Mouse (Mus musculus): ENCODE results near the gene Nlrc5.

Gene Nlrc5

DNA sequence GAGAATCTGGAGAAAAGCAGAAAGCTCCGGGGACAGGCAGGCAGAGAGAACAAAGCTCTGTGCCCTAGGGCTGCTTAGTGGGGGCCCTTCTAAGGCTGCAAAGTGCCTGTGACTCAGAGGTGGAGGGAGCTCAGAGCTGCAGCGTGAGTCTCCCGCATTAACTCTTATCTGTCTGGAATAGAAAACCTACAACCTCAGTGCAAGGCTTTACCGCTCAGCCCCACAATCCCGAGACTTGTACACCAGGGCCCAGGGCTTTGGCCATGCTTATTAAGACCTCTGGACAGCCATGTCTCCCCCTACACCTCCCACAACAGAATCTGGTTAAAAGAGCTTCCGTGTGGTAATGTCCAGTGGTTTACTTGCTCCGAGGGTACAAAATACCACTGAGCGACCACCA is 97.8 kb downstream of the Nlrc5 start:
- no peak for DNase-seq

DNA sequence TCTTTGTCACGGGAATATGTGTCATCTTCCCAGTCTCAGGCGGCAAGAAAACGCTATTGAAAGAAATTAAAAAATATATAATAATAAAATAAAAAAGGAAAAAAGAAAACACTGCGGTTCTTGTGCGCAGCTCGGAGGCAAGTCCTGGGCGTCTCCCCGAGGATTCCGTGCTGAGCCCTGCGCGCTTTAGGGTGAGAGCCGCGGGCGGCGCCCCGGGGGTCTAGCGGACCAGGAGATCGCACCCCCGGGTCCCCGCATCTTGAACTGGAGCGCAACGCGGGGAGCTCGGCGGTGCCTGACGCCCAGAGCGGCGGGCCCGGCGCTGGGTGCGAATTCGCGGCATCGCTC is 98.3 kb downstream of the Nlrc5 start:
- DNase-seq: no peak

DNA sequence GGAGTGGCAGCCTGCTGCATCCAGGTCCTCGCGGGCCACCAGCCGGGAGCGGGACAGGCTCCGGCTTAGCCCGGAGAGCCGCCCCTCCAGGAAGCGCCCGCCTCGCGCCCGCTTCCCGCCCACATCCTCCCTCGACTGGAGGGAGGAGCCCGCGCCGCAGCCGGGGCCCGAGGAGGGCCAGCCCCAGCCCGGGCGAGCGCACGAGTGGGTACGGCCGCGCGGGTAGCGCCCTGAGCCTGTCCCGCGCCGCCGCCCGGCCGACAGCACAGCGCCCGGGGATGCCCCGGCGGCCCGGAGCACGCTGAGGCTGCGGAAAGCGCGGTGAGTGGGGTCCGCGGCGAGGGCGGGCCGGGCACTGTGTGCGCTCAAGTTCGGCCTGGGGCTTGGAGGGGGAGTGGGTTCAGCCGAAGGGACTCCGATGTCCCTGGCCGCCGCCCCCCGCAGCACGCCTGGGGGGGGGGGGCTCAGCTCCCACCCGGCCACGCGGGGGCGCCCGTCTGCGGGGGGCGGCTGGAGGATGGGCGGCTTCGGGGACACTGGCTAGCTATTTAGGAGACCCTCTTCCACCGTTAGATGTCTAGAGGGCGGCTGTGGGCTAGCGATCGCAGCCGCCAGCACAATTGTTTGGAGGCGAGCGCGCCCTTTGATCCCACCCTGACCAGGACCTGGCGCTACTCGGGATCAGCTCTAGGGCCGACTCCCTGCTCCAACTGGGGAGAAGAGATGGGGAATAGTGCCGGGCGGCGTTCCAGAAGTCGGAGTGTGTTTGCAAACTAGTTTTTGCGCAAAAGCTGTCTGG is 98.9 kb downstream of the Nlrc5 start, which contains the start of gene Cpne2:
Cpne2 (plus strand) TSS at position 118 of the 799 bp plus-strand sequence.
- peak in 1 of 2 experiments; percentile 20 for DNase-seq

DNA sequence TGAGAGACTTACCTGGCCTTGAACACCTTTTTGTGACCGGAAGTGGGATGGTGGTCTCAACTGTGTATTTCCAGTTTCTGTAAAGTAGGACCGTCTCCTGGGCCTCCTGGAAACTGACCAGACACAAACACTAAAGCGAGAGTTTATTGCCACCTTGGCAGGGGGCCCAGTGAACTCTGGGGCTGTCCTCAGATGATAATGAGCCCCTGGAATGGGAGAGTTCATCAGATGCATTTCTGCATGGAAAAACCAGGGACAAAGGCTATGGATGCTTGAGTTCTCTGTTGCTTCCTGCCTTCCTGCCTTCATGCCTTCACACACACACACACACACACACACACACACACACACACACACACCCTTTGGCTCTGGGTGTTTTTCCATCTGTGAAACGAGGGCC is 100.5 kb downstream of the Nlrc5 start:
- DNase-seq: no peak

DNA sequence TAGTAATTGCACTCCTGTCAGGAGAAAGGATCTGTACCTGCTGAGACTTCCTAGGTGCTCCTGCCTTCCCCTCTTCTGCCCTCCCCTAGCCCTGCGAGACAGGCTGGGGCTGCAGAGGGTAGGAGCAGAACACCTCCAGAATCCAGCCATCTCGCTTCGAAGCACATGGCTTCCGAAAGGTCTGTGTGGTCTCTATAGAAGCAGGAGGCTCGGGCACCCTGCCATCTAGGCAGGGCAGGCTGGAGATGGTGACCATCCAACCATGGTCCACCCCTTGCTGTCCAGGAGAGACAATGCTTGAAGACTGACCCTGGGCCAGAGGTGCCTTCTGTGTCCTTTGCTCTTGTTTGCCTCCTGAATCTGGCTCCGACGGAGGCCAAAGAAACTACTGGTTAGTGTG is 101.5 kb downstream of the Nlrc5 start:
- no peak for DNase-seq

DNA sequence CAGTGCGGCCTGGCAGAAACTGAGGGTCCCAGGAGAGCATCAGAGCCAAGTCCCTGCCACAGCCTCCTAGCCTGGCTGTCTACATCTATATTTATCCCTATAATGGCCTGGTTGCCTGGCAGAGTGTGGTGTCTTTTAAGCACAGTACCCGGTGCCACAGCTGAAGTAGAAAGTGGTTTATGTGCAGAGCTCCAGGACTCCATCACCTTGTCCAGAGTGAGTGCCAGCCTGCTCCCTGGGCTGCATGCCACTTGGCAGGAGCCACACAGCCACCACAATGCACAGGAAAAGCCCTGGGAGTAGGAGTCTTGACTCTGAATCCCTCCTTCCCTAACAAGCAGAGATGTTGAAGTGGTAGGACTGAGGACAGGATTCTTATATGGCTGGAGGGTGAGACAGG is 103.3 kb downstream of the Nlrc5 start:
- peak in 1 of 2 experiments; percentile 22 for DNase-seq

DNA sequence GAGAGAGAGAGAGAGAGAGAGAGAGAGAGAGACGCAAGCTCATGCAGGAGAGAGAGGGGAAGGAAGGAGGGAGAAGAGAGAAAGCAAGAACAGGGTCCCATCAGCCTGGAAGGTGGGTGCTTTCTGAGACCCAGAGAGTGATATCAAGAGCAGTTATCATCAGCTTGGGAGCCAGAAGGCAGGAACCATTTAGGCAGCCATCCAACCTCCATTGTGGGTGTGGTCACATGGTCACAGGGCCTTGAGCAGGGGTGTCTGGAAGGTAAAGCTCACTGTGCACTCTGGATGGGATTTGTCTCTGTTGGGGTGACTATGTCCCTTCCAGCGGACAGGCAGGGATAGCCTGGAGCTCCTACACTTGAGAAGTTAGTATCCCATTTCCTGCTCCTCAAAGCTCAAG is 105.9 kb downstream of the Nlrc5 start:
- no peak for DNase-seq

DNA sequence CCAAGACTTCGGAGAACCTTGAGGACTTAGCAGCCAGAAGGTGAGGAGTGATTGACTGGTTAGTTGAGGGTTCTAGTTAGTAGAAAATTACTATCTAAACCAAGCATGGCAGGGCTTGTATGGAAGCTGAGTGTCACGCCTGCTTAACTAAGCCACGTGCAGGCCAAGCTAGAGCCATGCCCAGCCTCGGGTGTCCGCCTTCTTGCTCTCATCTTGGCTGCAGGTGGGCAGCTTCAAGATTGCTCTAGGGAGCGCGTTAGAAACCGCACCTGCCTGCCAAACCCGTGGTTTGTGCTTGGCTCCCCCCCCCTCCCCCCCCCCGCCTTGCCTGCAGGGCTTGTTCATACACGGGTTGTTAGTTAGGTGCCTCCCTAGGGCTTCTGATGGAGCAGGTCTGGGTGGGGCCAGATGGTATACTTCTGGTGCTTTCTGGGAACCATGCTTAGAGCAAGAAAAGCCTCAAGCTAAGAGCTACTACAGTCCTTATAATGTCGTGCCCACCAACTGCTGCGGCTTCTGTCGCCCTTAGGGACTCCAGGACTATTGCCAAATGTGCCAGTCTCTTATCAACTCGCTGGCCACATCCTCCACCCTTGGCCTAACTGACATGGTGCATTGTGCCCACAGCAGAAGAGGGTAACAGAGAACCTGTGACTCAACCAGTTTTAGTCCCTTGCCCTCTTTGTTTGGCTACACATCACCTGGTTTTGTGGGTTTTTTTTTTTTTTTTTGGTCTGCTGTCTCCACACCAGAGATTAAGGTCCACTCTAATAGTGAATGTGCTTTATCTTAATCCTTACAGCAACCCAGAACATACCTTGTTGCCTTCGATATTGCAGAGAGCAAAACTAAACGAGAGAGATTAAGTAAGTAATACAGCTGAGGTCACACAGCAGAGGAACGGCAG is 107.0 kb downstream of the Nlrc5 start:
- no peak for DNase-seq

DNA sequence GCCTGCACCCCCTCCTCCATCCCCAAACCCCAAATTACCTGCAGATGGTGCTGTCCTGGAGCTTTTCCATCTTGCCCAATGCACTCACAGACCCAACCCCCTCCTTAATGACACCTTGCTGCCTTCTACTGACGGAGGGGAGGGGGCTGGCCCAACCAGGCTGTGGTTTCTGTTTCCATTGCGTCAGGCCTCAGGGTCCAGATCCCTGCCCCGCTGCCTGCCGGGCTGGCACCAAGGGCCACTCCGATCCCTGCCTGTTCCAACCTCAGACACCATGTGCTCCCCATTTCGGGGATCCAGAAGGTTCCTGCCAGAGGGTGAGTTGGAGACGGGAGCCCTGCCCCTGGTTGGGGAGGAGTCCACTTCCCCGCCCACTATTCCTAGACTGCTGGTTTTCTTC is 109.8 kb downstream of the Nlrc5 start:
- no peak for DNase-seq

DNA sequence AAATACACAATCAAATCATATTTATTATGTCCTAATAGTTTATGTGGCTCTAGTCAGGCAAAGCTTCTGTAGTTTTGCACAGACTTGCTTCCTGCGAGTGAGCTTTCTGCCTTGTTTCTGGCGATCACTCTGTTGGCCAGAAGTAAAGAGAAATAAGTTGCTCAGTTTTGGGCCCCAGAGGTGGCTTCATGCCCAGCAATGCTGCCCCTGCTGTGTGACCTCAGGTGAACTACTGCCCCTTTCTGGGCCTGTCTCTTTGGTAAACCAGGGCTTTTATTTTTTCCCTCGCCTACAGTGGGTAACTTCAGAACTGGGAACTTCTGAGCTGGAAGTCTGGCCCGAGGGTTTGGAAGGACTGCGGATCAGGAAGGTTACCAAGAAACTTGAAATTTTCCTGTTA is 114.9 kb downstream of the Nlrc5 start:
- DNase-seq: no peak

DNA sequence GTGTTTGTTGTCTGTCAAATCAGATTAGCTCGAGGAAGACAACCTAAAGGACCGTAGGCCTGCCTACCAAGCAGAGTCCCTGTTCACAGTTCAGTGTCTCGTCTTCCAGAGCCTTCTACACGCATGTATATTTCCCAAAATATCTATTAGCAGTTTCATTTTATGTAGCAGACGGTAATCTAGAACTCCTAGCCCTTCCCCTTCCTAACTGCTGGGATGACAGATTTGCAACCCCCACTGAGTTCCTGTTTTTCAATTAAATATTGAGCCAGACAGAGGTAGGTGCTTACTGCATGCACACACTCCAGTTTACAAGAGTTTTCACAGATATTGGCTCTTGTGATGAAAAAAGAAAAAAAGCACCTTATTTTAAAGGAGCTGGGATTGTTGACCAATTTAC is 115.3 kb downstream of the Nlrc5 start:
- DNase-seq: no peak

DNA sequence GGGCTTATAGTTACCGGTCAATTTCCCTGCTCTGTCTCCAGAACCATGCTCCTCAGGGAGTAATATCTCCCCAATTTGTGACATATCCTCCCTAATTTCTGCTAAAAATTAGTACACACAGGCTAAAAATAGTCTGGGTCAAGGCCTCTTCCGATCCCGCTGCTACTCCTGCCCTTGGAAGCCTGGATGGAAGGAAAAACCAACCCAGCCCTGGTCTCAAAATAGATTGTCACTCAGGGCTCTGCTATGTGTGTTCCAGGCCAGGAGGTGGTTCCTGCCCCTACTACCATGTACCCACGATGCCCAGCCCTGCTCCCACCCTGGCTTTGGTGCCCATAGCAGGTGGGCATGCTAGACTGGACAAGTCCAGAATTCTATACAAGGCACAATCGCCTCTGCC is 115.8 kb downstream of the Nlrc5 start:
- no peak for DNase-seq

DNA sequence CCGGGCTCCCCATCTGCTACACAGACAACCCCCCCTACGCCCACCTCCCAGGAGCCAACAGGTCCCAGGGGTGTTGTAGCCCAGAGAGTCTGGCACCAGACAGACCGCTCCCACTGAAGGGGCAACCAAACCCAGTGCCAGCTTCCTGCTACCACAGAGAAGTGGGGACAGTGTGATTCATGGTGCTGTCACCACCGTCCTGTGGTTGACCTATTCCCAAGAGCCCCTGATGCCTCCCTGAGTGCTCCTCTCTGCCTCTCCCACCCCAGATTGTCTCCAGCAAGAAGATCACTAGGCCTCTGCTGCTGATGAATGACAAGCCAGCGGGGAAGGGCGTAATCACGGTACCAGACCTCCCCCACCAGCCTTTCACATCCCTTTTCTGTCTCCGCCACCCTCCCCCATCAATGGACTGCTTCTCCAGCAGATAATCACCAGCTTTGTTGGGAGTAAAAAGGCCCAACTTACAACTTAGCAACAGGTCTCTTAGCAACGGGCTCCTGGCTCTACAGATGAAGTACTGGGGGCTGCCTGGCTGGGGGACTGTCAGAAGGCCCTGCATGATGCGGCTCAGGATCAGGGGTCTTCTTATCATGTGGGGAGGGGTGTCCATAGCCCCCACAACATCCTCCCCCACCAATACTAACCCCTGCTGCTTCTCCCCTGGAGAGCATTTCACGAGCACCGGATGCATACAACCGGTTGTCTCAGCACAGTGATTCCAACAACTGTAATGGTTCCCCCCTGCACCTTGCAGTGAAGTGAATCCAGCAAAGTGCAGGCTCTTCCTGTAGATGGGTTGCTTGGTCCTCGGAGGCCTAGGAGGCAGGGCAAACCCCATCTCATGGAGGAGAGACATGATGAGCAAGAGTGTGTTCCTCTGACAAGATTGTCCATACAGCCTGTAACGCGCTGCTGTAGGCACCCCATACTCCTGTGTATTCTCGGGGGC is 117.6 kb downstream of the Nlrc5 start:
- DNase-seq: no peak

DNA sequence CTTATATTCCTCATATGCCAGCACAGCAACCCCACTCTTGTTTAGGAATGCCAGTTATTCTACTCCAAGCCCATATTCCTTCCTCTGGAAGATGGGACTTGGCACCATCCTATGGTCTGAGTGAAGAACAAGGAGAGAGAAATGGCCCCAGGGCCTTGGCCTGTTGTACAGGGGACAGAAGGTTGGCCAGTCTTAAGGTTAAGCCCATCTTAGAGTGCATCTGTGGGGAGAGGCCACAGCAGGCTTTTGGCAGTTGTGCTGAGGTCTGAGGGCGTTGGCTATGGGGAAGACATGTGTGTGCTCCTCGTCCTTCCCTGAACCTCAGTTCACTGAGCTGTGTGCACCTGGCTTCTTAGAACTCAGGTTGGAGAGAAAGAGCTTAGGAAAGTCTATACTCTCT is 118.5 kb downstream of the Nlrc5 start:
- no peak for DNase-seq

DNA sequence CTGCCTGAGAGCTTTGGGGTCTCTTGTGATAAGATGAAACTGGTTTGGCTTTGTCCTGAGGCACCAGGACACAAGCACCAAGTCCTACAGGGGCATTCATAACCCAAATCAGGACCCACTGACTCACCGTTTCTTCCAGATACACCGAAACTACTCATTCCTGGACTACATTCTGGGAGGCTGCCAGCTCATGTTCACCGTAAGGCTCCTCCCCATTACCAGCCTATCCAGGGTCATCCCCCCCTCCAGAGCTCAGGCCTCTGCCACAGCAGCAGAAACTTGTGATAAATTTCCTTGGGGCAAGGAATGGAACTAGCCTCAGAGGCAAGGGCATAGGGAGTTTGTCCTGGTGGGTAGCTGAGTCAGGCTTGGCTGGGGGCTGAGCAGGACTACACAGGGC is 123.1 kb downstream of the Nlrc5 start:
- DNase-seq: no peak

DNA sequence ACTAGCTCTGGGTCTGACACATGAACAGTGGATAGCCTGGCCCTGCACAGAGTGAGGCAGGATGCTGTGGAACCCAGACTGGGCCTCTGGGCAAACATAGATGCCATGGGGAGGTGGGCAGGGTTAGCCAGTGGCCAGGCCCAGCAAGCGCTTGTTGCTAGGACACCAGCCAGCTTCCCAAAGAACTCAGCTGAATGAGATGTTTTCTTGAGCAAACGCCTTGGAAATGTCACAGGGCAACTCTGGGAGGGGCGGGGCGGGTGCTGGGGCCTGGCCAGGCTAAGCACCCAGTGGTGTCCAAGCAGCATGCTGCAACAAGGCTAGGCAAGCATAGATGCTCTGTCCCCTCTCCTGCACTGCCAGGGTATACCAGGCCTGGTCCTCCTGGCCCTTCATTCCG is 127.1 kb downstream of the Nlrc5 start:
- peak in 1 of 2 experiments; percentile 17 for DNase-seq

DNA sequence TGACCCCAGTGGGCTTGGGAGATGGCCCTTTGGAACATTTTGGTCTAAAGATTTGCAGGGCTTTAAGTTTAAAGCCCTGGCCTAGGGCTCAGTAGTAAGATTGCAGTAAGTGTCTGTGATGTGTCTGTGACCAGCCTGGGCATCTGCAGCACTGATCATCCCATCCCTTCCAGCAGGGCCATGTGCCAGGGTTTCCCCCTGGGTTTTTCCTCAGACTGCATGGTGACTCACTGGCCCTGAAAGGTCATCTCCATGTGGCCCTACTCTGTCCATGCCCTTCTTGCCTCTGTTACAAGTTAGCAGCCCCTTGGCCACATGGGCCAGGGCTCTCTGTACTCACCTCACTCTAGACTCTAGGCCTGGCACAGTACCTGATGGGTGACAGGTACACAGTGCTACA is 130.3 kb downstream of the Nlrc5 start:
- no peak for DNase-seq

DNA sequence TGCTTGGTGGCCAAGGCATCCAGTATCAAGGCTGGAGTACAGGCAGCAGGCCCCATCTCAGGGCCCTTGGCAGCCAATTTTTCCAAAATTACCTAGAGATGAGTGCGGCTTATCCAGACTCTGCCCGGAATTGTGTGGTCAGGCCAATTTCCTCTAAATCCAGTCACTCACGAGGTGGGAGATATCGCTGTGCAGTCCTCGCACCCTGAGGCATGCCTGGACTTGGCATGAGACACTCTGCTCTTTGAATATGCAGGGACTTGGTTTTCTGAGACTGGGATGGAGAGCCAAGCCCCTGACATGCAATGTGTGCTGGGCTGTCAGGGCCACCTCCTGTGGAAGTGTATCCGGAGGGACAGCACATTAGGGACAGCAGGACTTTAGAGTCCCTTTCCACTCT is 131.9 kb downstream of the Nlrc5 start:
- no peak for DNase-seq

DNA sequence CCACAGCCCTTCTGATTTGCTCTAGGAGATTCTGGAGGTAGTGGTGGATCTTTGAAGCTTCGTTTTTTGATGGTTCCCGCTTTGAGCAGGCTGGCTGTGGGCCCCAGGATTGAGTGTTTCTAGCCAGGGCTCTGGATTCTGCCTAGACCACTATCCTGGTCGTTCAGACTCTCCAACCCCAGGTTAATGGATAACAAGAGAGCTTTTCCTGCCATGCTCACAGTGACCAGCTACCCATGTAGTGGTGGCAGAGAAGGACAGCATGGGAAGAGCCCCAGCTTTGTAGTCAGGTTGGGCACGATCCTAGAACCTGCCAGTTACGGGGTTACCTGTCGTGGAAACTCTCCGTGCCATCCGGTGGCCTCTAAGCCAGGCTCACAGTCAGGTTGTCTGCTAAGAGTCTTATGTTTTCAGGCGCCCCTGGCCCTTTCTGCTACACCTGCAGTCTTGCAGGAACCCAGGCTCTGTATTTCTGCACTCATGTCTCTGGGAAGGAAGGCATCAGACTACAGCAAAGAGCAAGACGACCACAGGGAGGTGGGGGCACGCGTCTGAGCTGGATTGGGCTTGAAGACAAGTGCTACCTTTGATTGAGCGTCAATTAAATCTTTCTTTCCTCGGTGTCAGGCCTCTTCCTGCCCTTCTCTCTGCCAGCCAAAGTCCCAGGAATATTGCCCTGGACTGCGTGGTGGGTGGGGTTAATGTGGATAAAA is 132.4 kb downstream of the Nlrc5 start:
- no peak for DNase-seq

DNA sequence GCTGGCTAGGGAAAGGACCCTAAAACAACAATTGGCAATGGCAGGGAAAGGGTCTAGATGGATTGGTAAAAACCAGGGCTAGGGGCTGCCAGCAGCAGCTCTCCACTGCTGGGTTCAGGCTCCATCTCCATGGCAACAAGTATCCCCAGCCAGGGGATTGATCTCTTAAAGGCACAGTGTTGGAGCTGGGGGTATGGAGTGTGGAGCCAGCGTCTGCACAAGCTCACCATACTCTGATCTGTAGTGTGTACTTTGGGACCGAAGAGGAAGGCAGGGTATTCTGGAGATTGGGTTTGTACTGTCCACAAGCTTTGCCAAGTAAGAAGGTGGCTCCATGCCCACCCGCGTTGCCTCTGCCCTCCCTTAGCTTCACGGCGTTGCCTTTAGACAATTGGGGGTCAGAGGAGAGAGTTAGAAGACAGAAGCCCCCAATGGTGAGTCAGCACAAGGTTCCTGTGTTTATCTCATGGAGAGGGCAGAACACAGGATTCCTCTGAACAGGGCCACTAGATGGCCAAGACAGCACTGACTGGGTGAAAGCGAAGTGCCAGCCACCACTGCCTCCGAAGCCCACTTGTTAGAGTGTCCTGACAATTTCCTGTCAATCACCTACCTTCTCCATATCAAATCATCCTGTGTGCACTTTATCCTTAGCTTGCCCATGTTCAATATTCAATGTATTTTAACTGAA is 133.1 kb downstream of the Nlrc5 start:
- DNase-seq: no peak

DNA sequence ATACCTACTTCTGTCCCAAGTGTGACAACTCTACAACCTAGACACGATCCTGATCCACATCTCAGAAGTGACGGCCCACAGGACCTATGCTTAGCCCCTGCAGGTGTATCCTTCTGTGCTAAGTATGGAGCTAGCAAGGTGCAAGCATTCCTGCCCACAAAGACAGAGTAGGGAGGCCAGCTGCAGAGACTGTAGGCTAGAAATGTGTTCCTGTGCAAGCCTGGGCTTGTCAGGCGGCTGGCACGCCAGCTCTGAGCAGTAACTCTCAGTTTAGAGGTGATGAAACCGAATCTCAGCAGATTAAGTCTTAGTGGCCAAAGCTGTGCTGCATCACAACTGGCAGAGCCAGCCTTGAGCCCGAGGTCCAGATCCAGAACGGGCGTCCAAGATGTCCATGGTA is 133.9 kb downstream of the Nlrc5 start:
- no peak for DNase-seq

DNA sequence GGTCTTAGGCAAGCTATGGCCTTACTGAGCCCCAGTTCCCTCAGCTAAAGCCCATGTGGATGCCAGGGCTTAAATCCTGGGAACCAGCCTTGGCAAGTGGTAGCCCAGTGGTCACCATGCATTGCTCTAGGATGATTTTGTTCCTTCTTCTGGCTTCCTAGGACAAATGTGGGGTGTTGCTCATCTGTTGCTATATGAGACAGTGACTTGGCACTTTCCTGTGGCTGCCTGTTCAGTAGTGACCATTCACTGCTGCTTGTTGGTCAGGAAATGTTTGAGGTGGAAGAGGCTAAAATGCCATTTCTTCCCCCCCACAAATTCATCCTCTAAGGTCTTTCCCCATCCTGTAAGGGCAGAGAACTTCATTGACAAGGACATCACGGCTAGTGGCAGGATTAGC is 135.3 kb downstream of the Nlrc5 start:
- no peak for DNase-seq
